In genomic region chr3:141981613-141982432, GRCm38 (mm10) we compare ENCODE assay signal across 8 mouse cellular contexts.
A peak's percentile ranks its signal among the peaks of the same experiment; 100 is the strongest.
DNase-seq lines count a peak whose midpoint lies in the region; ATAC-seq and TF ChIP-seq lines count a peak whose summit lies in the region.

No protein-coding gene starts in this region.

- no peaks in the 10 kb centered on the region for H3K4me1 ChIP-seq in forebrain, embryonic 11.5 days (replicated peaks; ENCODE audit: control insufficient read depth, insufficient read depth, low read length)

- H3K4me2 ChIP-seq in forebrain, embryonic 11.5 days (ENCODE audit: low read depth, low read length, severe bottlenecking) = no peak overlapping the region
- H3K4me2 ChIP-seq in myocyte (ENCODE audit: low read depth) = peak overlapping the region; percentile 53

- peak; percentile 14 to 18 for DNase-seq in layer of hippocampus, postnatal 10 days (ENCODE audit: low spot score in 2 of 2)
- DNase-seq in layer of hippocampus, adult 18-20 months (ENCODE audit: low spot score in 2 of 2) = no peak
- peak; percentile 48 for DNase-seq in forebrain, embryonic 11.5 days (ENCODE audit: low spot score)
- peak; percentile 6 to 17 for DNase-seq in kidney, adult 8-10 months
- DNase-seq in spleen, postnatal 4 days (ENCODE audit: low spot score in 2 of 2) = no peak
- DNase-seq in B cell, adult 2 months = no peak
- DNase-seq in heart, adult 11 months = no peak

- no peak overlapping the region for H3ac ChIP-seq in myocyte (ENCODE audit: control insufficient read depth, insufficient read length)

- no peaks in the 10 kb centered on the region; the same call in 1 of the 2 replicates for H3K9me3 ChIP-seq in forebrain, embryonic 11.5 days (ENCODE audit: control insufficient read depth, low read length)

- ATAC-seq in forebrain, embryonic 11.5 days (replicated peaks; ENCODE audit: low FRiP score) = peak; percentile 54; the same call in 1 of the 2 replicates

- WGBS in forebrain, embryonic 11.5 days = 74% methylated on average over 24 of the region's 24 CpGs

- no peaks in the 10 kb centered on the region for H3K36me3 ChIP-seq in forebrain, embryonic 11.5 days (ENCODE audit: control insufficient read depth, insufficient read depth, low read length)
- H3K36me3 ChIP-seq in myocyte (ENCODE audit: control insufficient read depth, insufficient read depth) = no peaks in the 10 kb centered on the region

- no peak overlapping the region for H3K9ac ChIP-seq in forebrain, embryonic 11.5 days (ENCODE audit: low read length)

- no peaks in the 10 kb centered on the region for H3K79me2 ChIP-seq in myocyte (ENCODE audit: control insufficient read depth, insufficient read depth)

- no peak overlapping the region for H3K4me3 ChIP-seq in forebrain, embryonic 11.5 days (ENCODE audit: low read depth, low read length)
- peak overlapping the region; percentile 6 for H3K4me3 ChIP-seq in myocyte

- no peak overlapping the region for H3K27ac ChIP-seq in forebrain, embryonic 11.5 days (ENCODE audit: low read depth, low read length)

- no peak for TF ChIP-seq POLR2A in myocyte (IDR thresholded peaks at IDR 0.05; ENCODE audit: insufficient read length, low read depth)

- H3K27me3 ChIP-seq in forebrain, embryonic 11.5 days (ENCODE audit: control insufficient read depth, insufficient read depth, low read length) = no peaks in the 10 kb centered on the region
- no peaks in the 10 kb centered on the region for H3K27me3 ChIP-seq in myocyte (ENCODE audit: control insufficient read depth, insufficient read depth, insufficient read length)

TF ChIP-seq in myocyte, 11 proteins besides CTCF, POLR2A, EP300 and RAD21:
- TF ChIP-seq POLR2AphosphoS2 (IDR thresholded peaks at IDR 0.05; ENCODE audit: insufficient read length, low read depth) (no peak), TCF3 (IDR thresholded peaks at IDR 0.05; ENCODE audit: insufficient read length, low read depth) (no peak)
TF ChIP-seq in myocyte: peak in this region for 0.

Comparison
In these comparisons a context has a peak if more than half of its experiments do, and no peak if none do; other contexts are left out.
1. DNase-seq: peak in layer of hippocampus, postnatal 10 days (2 of 2), forebrain, embryonic 11.5 days (single experiment) and kidney, adult 8-10 months (2 of 2); none in layer of hippocampus, adult 18-20 months (0 of 2), spleen, postnatal 4 days (0 of 2), B cell, adult 2 months (0 of 2) and heart, adult 11 months (single experiment).